Mouse (Mus musculus): ENCODE data around the gene Gtdc1. TPM values are rescaled to one million over a fixed set of nuclear protein-coding genes. Genes with fewer than 3 reads are reported as not detected.

Gtdc1 gene
- polyA plus RNA-seq, 1 experiment = 6.3 TPM

GRCm38 (mm10) chr2:44518085-44518484 is 409.4 kb downstream of the Gtdc1 start:
- Histone ChIP-seq H3K4me3 (replicated peaks; ENCODE audit: control insufficient read depth, low read depth, low read length) (no peak overlapping the region), H3K27ac (ENCODE audit: control insufficient read depth, insufficient read depth, low read depth, low read length, poor library complexity) (no peak overlapping the region), H3K4me1 (ENCODE audit: control insufficient read depth, insufficient read depth, low read length) (no peaks in the 10 kb centered on the region)
- WGBS = 72% methylated on average over 4 of the region's 4 CpGs
- TF ChIP-seq CTCF (IDR thresholded peaks at IDR 0.05; ENCODE audit: control insufficient read depth, insufficient read depth, low read length) (no peak), POLR2A (IDR thresholded peaks at IDR 0.05; ENCODE audit: borderline replicate concordance, control insufficient read depth, low read depth, low read length) (no peak)

Other genes starting within 250 kb of the Gtdc1 start
- 116 and 143 TPM in 2 replicates for gene Zeb2, start 189.7 kb upstream of the Gtdc1 start, polyA plus RNA-seq (2011; ENCODE audit: insufficient read depth, insufficient read length, low replicate concordance, missing spikeins)